Mouse (Mus musculus) G1E (cell line): Measurements from ENCODE around the gene Rpl31.

Experiments
- CTCF ChIP-seq: IDR thresholded peaks from 2 replicates; pipeline ENCODE4 v1.5.1; 2012; ENCODE audit warnings: low read depth, low read length, inconsistent platforms, mixed read lengths
- GATA1 ChIP-seq: IDR thresholded peaks from 2 replicates; pipeline ENCODE4 v1.6.1; 2012; ENCODE audit warnings: borderline replicate concordance, low read length, inconsistent platforms, mixed read lengths

- TF ChIP-seq CTCF = no peak
- no peak for TF ChIP-seq GATA1
Observed at GRCm38 (mm10) chr1:39338831-39339230, 28.8 kb upstream of the Rpl31 start.
